Mouse (Mus musculus): ENCODE data around the gene Spdya.
"Not testable (repeated sequence)": the region's sequence is repeated elsewhere in the genome, so short reads cannot be mapped to it uniquely, and the experiment has no call there.

Spdya gene

DNA sequence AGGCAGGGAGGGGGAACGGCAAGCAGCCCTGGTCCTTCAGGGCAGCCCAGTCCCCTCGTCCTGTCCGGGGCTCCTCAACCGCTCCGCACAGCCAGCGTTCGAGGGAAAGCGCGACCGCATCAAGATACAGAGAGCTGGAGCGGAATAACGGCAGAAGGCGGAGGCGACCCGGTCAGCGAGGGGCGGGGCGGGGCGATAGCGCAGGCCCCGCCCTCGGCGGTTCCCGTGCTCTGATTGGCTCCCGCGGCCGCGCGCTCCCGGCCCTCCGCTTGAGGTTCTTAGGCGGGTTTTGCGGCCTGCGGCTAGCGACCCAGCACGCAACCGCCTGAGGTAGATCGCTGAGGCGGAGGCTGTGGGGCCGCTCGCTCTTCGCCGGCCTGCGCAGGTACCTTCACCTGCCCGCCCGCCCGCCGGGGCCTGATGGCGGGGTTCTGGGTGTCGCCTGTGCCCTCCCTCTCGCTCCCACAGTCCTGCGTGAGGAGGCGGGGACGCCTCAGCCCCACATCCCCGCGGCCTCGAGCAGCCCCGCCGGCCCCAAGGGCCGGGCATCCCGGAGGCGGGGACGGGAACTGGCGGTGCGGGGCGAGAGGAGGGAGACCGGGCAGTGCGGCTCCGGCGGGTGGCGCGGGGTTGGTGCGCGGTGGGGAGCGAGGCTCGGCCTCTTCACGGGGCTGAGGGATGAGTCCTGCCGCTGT lies at the start of gene Spdya:
Spdya (plus strand) TSS at position 305 of the 695 bp plus-strand sequence.
- peak; percentile 95 for DNase-seq

DNA sequence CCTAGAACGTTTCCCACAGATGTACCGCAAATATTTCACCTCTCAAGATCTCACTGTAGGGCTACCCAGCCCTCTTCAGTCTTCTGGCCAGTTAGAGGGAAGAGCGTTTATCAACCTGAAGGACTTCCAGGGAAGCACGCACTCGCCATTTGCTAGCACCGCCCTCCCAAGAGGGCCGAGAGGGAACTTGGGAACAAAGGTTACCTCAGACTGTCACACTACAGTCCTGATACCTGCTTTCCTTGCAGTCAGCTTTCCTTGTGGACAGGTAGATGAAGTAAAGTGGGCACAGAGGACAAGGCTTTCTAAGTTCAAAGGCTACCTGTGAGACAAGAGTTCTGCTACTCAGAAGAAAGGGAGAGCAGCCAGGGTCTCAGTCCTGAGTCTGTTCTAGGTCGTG lies 45.0 kb upstream of the Spdya start:
- DNase-seq = no peak

DNA sequence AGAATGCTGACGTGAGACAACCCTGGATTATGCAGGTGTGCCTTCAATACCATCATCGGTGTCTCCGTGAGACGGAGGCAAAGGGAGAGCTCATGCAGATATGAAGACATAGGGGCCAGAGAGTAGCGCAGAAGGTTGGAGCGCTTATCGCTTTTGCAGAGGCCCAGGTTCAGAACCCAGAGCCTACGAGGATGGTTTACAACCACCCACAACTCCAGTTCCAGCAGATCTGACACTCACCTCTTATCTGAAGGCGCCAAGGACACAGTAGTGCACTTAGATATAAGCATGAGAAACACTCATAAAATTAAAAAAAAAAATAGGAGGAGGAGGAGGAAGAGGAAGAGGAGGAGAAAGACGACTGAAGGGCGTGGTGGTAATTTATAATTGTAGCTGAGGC lies 41.6 kb upstream of the Spdya start:
- no peak for DNase-seq

DNA sequence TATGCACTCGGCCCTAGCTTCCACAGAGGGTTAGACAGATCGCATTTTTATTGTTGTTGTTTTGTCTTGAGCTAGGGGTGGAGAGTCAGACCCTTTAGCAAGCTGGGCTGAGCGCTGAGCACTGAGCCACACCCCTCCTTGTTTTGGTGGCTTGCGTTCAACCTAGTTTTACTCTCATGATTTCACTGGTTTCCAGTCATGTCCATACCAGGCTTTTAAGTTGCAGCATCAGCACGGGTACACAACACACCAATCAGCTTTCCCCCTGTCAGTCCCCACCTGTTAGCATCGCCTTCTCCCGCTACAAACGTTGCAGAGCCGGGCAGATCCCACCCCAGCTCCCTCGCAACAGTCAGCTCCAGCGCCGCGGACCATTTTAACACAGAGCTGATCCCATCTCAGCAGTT lies 25.6 kb upstream of the Spdya start:
- no peak for DNase-seq

DNA sequence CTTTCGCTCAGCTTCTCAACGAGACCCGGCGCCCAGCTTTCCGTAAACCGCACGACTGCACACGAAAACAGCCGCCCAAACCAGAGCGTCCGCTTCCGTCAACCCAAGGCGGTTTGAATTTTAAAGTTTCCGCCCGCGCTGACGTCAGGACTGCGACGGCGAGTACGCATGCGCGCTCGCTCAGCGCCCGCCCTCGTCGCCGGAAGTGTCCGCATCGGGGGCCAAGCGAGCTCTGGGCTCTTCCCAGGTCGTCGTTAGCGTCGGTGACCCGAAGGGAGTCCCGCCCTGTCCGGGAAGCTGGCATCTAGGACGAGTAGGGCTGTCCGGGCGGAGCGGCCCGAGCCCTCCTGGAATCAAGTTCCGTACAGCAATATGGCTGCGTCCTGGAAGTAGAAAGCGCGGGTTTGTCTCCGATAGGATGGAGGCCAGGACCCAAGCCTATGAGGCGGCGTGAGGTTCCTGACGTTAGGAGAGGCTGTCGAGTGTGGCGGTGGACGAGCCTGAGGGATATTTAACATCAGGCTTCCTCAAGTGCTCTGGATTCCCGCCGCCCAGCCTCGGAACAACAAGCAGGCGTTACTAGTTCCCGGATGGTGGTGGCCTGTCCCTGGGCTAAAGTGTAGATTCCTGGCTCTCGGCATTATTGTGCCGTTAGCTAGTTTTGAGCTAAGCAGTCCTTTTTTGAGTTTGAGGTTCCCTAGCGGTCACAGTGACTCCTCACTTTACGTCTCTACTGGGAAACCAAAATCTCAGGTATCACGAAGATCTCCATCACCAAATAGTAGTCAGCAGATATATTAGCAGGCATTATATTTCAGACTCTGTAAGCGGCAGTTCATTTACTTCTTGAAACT lies 24.9 kb upstream of the Spdya start, which contains the start of gene Ndc80:
Ndc80 (minus strand) TSS at position 147 of the 854 bp plus-strand sequence.
- peak; percentile 96 for DNase-seq

DNA sequence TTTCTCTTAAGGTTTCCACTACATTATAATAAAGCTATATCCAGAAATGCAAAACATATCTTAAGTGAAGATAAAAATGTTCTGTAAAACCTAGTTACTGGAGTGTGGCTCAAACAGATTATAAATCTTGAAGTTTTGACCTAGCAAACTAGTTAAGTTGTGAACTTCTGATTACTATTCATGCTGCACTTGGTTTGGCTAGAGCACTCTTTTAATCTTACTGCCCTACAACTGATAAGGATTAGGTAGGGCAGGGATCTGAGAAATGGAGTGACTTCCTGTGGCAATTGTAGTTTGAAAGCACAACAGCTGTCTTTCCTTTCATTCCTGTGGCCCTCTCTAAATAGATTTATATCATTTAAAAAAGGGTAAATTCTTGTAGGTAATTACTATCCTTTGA lies 23.8 kb upstream of the Spdya start:
- DNase-seq = no peak

DNA sequence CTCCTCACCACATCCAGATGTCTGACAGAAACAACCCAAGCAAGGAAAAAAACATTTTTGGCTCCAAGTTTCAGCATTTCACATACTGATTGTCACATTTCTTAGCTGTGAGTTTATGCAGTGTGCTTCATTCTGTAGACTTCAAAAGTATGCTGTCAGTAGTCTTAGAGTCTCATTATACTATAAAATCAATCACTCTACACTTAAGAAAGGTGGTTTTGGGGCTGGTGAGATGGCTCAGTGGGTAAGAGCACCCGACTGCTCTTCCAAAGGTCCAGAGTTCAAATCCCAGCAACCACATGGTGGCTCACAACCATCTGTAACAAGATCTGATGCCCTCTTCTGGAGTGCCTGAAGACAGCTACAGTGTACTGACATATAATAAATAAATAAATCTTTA lies 16.3 kb upstream of the Spdya start:
- DNase-seq = not testable (repeated sequence)

DNA sequence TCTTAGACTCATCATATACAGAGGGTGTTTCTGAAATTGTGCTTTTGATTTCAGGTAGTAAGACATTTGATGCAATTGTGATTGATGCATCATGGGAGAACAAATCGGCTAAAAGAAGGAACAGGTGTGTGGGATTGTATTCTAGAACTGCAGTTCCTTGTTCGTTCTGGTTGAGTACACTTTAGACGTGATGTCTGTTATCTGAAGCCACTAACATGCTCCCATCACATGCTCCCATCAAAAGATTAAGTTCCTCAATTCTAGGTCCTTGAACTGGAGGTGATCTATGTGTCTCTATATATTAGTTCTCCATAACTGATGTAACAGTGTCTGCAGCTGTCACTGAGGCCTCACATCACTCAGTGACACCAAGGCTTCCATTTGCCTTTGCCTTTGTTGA lies 14.7 kb upstream of the Spdya start:
- no peak for DNase-seq

DNA sequence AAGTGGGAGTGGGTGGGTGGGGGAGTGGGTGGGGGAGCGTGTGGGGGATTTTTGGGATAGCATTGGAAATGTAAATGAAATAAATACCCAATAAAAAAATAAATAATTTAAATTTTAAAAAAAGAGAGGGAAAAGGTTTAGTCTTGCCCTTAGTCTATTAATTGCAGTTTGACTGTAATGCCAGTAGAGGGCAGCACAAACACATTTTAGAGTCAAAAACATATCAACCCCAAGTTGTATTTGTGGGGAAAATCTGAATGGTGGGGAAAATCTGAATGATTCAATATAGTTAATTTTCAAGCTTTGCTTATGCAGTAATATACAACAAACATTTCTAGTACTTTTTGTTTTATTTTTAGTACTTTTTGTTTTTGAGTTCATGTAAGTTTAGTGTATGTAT lies 3.3 kb upstream of the Spdya start:
- peak; percentile 43 for DNase-seq

- no peak for DNase-seq
Observed at GRCm38 (mm10) chr17:71551350-71551749, 511 bp upstream of the Spdya start.

GRCm38 (mm10) chr17:71552901-71553300 lies 1.0 kb downstream of the Spdya start:
- peak; percentile 31 for DNase-seq

- DNase-seq = peak; percentile 49
Observed at GRCm38 (mm10) chr17:71561631-71562030, 9.8 kb downstream of the Spdya start.

GRCm38 (mm10) chr17:71579176-71579705 lies 27.4 kb downstream of the Spdya start:
- DNase-seq = no peak

DNA sequence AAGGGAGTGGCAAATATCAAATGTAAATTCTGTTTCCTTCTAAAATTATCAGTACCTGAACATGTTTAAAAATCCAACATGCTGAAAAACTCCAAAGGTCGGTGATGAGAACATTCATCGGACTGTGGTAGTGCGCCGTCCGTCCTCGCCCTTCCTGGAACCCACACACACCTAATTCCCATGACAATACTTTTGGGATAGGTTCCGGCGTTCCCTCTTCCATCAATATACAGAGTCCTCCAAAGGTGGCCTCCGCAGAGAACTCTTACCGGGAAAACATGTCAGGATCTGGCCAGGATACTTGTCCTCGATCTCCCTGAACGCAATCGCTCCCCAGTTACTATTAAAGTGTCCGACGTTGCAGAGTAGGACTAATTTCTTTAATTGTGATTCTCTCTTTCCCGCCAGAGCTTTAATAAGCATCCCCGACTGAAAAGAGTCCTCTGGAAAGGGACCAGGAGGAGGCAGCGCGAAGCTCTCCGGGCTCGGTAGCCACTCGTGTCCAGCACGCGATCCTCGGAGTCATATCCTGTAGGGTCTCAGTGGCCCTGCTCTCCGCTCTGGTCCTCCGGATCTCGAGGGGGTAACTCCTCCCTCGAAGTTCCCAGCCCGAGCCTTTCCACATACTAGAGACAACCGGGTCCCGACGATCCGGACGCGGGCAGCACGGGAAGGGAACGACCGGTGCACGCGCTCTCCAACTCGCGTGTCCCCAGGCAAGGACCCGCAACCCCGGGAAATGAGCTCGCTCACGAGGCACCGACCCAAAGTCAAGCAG lies 46.2 kb downstream of the Spdya start:
- no peak for DNase-seq

DNA sequence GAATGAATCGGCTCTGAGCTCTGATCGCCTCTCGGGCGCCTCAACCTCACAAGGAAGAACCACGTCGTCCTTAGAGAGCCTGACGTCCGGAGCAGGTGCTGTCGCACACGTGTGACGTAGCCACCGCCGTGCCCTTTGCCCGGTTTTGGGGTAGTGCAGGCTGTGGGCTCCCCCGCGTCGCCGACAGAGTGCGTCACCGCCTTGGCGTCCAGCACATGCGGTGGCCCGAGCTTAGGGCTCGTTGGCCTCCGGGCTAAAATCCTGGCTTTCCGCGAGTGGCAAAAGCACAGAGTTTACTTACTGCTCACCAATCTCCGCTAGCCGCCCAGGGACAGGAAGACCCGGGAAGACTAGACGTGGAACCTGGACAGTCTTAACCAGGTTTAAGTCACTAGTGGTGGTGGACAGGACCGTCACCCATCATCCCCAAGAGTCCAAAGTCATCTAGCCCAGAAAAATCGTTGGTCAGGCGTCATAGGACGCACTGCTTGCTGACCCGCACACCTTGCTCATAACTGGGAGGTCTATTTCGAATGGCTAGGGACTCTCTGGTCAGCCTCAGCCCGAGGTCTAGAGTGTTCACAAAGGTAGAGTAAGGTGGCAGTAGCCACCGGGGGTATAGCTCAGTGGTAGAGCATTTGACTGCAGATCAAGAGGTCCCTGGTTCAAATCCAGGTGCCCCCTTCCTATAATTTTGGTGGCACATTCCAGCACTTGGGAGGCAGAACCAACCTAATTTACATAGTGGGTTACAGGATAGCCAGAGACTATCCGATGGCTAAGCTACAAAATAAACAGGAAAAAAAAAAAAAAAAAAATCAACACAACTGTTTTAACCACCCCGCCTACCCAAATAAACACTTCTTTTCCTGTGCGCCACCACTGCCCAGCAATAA lies 47.0 kb downstream of the Spdya start:
- peak; percentile 95 for DNase-seq

- peak; percentile 98 for DNase-seq
Observed at GRCm38 (mm10) chr17:71615638-71616318, 63.9 kb downstream of the Spdya start, which contains the start of gene Wdr43. Gene Wdr43 (plus strand): TSS chr17:71615895.

DNA sequence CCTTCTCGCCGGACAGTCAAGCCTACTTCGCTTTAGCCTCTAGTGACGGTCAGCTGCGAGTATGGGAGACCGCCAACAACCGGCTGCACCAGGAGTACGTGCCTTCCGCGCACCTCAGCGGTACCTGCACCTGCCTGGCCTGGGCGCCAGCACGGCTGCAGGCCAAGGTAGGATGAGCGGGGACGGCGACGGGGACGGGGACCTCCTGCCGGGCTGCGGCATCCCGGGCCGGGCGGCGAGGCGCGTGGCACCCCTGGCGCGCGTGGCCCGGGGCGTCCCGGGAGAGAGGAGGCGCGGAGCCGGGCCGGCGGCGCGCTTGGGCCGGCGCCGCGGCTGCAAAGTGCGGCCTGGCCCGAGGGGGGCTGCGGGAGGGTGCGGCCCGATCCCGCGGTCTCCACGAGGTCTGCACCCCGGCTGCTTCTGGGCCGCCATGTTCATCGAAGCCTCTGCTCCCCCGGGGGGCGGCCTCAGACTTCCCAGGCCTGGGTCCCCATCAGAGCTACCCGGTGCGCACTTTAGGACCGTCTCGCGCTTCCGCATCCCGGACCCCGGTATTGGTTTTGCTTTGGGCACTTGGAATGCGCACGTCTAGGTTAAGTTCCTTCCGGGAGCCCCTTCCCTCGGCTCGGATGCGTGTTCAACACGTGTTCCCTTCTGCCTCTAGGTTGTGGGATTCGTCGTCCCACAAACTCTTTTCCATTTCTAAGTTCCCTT lies 64.6 kb downstream of the Spdya start:
- peak; percentile 49 for DNase-seq

- DNase-seq = peak; percentile 7
Observed at GRCm38 (mm10) chr17:71617033-71617362, 65.1 kb downstream of the Spdya start.

GRCm38 (mm10) chr17:71617974-71618373 lies 66.1 kb downstream of the Spdya start:
- no peak for DNase-seq

DNA sequence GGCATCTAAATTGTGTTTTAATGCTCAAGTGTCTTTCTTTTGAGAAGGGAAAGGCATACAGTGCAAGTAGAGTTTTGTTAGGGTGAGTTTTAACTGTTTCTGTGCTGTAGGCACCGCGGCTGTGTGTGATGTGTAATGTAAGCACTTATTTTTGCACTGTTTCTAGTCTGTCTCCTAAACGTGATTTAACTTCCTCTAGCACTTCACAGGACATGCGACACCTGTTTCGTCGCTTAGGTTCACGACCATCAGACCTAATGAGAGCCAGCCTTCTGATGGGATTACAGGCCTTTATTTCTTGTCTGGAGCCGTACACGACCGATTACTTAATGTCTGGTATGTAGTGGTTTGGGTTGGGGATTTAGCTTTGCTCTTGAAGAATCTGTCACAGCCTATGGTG lies 79.9 kb downstream of the Spdya start:
- DNase-seq = no peak

- no peak for DNase-seq
Observed at GRCm38 (mm10) chr17:71633350-71633749, 81.5 kb downstream of the Spdya start.
